Mouse (Mus musculus): Measurements from ENCODE around the gene N4bp2l1.

Gene N4bp2l1

DNA sequence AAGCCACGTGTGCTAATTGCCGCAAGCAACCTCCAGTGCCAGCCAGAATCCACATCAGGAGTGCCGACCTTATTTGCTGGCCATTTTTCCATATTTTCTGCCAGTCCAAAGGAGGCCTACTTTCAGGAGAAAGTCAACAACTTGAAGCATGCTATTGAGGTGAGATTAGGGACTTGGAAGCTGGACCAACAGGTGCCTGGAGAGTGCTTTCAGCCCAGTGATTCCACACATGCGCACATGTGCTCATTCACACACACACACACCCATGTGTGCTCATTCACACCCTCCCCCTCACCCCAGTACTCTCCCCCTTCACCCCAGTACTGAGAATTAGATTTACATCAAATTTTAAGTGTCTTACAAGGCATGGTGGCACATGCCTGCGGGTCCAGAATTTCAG is 30.0 kb downstream of the N4bp2l1 start:
- DNase-seq (ENCODE audit: low read depth, low spot score), result no peak

GRCm38 (mm10) chr5:150566226-150566625 is 30.8 kb downstream of the N4bp2l1 start:
- DNase-seq (ENCODE audit: low read depth, low spot score), result no peak

DNA sequence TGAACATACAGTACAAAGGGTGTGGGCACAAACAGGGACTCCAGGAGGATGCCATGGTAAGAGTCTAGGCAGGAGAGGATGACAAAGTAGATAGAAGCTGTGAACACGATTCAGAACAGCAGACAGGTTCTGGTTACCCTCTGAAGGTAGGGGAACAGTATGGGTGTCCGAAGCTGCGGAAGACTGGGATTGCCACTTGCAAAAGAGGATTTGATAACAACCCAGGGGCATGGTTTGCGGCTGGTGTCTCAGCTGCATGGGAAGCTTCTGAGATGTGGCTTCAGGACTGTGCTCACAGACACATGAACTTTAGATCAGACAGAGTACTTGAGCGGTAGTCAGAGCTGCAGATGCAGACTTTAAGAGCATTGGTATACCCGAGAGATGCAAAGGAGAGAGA is 32.6 kb downstream of the N4bp2l1 start:
- no peak for DNase-seq (ENCODE audit: low read depth, low spot score)

GRCm38 (mm10) chr5:150561783-150562182 is 35.2 kb downstream of the N4bp2l1 start:
- DNase-seq (ENCODE audit: low read depth, low spot score), result no peak

- DNase-seq (ENCODE audit: low read depth, low spot score), result no peak
These were observed 35.6 kb downstream of the N4bp2l1 start for GRCm38 (mm10) chr5:150561376-150561775.

DNA sequence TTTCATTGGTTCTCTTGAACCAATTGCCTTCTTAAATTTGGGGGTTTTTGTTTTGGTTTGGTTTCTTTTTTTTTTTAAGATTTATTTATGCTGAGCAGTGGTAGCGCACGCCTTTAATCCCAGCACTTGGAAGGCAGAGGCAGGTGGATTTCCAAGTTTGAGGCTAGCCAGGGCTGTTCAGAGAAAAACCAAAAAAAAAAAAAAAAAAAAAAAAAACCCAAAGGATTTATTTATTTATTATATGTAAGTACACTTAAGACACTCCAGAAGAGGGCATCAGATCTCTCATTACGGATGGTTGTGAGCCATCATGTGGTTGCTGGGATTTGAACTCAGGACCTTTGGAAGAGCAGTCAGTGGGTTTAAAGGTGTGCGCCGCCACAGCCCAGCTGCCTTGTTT is 36.1 kb downstream of the N4bp2l1 start:
- DNase-seq (ENCODE audit: low read depth, low spot score), result no peak

DNA sequence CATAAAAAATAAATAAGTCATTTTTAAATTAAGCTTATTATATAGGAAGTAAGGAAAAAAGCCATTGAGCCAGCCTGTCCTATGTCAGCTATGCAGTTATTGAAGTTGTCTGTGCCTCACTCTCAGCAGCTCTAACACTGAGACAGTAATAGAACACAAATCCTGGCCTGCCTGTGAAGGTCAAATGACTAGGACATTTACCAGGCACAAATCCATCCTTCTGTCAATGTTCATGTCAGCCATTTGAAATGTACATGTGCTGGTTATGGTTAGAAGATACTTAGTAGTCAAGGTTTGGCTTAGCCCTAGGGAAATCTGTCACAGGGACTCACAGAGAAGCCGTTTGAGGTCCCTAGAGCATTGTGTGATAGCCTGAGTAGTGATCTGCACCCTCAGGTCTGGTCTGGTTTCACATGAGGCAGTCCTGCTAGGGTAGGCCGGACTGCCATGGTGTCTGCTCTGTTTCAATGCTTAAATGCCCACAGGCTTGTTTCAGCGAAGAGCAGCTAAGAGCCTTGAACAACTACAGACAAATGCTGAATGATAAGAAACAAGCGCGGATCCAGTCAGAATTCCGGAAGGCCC is 37.4 kb downstream of the N4bp2l1 start:
- no peak for DNase-seq (ENCODE audit: low read depth, low spot score)

- no peak for DNase-seq (ENCODE audit: low read depth, low spot score)
These were observed 45.4 kb downstream of the N4bp2l1 start for GRCm38 (mm10) chr5:150551637-150552036.

- no peak for DNase-seq (ENCODE audit: low read depth, low spot score)
These were observed 53.8 kb downstream of the N4bp2l1 start for GRCm38 (mm10) chr5:150543184-150543583.

- no peak for DNase-seq (ENCODE audit: low read depth, low spot score)
These were observed 55.7 kb downstream of the N4bp2l1 start for GRCm38 (mm10) chr5:150541302-150541701.

- DNase-seq (ENCODE audit: low read depth, low spot score), result no peak
These were observed 71.7 kb downstream of the N4bp2l1 start for GRCm38 (mm10) chr5:150525239-150525638.

GRCm38 (mm10) chr5:150522867-150523234 is 74.1 kb downstream of the N4bp2l1 start:
- DNase-seq (ENCODE audit: low read depth, low spot score), result no peak

DNA sequence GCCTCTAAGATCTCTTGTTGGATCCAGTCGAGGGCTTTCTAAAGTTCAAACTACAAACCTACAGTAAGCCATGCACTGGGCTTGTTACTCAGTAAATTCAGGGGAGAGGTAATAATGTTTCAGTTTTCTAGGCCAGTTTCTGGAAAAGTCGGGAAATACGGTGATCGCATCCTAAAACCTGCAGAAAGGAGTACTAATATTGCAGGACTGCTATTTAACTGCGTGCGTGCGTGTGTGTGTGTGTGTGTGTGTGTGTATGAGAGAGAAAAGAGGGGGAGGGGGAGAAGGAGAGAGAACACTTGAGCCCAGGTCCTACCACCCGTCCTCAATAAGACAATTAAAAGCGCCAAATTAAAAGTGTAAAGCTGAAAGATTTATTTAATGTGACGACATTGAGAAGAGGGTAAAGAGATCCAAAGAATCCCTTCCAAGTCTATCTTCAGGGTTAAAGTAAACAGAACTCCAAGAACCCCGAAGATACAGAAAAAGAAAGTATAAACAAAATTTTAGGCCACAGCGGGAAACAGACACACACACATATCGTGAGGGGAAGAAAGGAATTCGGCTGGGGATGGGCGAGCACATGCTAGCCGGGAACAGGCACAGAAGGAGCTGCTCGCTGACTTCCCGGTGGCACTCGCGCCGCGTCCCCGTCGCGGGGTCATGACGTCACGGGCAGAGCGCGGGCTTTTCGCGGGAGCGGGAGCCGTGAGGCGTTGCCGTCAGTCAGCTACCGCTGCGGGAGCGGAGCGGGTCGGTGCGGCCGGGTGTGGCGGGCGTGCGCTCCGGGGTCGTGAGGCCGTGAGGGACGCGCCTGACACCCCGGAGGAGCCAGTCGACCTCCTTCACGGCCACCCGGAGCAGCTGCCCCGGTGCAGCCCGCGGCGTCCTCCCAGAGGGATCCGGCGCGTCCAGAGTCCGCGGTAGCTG is 74.8 kb downstream of the N4bp2l1 start, which contains the start of gene Brca2:
Brca2 (plus strand) TSS at position 694 of the 930 bp plus-strand sequence.
- DNase-seq (ENCODE audit: low read depth, low spot score), result peak; percentile 76
